Mouse (Mus musculus): ENCODE data around the gene Tbcc.

DNA sequence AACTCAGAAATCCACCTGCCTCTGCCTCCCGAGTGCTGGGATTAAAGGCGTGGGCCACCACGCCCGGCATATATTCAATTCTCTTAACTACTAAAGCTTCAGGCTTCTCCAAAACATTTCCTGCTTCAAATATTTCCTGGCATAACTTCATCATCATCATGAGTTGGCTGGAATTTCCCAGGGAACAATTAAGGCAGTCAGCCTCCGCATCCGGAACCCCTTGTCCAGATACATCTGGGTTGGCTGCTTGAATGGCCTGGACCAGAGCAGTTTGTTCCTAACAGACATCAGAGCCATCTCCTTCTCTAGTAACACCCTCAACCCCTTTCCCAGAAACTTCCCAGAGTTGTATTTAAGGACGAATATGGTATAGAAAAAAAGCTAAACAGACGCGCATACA is 4.9 kb downstream of the Tbcc start:
- TF ChIP-seq CTCF (IDR thresholded peaks at IDR 0.05; ENCODE audit: borderline replicate concordance, insufficient read depth, low read depth, low read length) (no peak), POLR2A (IDR thresholded peaks at IDR 0.05; ENCODE audit: borderline replicate concordance, insufficient read depth, low read length) (no peak)

Measured in cerebellum, adult 2 months (tissue).